Mouse (Mus musculus): ENCODE measurements around the gene Fbxw11. TPM values are rescaled to one million over a fixed set of nuclear protein-coding genes. Genes with fewer than 3 reads are reported as not detected.

Fbxw11 gene
- polyA plus RNA-seq, 1 experiment from 2014 or later = 114 TPM

DNA sequence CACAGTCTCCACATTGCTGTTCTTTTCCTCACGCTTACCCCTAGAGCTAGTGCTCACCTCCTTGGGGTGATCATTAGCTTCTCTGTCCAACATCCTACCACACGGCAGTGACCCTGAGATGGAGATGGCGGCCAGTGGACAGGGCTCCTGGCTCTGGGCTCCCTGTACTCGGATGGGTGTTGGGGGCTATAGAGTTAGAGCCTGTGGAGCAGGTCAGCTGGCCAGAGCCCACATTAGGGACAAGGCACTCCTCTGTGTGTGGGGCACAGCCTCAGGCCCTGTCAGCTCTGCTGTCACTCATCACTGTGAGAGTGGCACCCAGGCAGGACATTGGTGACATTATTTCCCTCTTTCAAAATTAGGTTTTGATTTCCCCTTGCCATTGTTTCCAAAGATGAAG is 102.9 kb downstream of the Fbxw11 start:
- DNase-seq (ENCODE audit: low spot score) (no peak), ATAC-seq (ENCODE audit: low FRiP score) (no peak; the same call in 1 of the 2 replicates)
- WGBS = 92% methylated on average over 4 of the region's 4 CpGs
- H3K4me1 ChIP-seq (replicated peaks; ENCODE audit: control insufficient read depth, insufficient read depth, low read length) = no peaks in the 10 kb centered on the region
- H3K4me2 ChIP-seq (replicated peaks) = no peak overlapping the region
- H3K9me3 ChIP-seq (ENCODE audit: control insufficient read depth, low read length) = no peaks in the 10 kb centered on the region
- no peaks in the 10 kb centered on the region for H3K27me3 ChIP-seq (ENCODE audit: control insufficient read depth, insufficient read depth, low read length)
- H3K27ac ChIP-seq = no peak overlapping the region
- no peak overlapping the region for H3K9ac ChIP-seq
- H3K4me3 ChIP-seq (replicated peaks; ENCODE audit: low read length) = no peak overlapping the region
- peaks cover 65% of the 10 kb centered on the region for H3K36me3 ChIP-seq (replicated peaks; ENCODE audit: control insufficient read depth, insufficient read depth)

DNA sequence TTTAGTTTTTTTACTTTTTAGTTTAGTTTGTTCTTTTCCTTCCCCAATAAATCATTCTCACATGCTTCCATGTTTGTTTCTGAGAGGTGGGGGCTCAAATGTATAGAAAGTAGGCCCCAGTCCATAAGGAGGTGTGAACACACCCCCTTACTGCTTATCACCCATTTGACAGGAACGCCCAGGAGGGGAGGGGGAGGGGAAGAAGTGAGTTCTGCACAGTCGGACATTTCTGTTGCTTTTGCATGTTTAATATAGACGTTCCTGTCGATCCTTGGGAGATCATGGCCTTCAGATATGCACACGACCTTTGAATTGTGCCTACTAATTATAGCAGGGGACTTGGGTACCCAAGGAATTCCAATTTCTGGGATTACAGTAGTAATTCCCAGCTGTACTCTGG is 103.5 kb downstream of the Fbxw11 start:
- H3K4me1 ChIP-seq (replicated peaks; ENCODE audit: control insufficient read depth, insufficient read depth, low read length) = no peaks in the 10 kb centered on the region
- no peaks in the 10 kb centered on the region for H3K9me3 ChIP-seq (ENCODE audit: control insufficient read depth, low read length)
- no peak overlapping the region for H3K4me2 ChIP-seq (replicated peaks)
- 69% methylated on average over 5 of the region's 5 CpGs for WGBS
- H3K9ac ChIP-seq = no peak overlapping the region
- DNase-seq (ENCODE audit: low spot score) = no peak
- H3K27me3 ChIP-seq (ENCODE audit: control insufficient read depth, insufficient read depth, low read length) = no peaks in the 10 kb centered on the region
- H3K4me3 ChIP-seq (replicated peaks; ENCODE audit: low read length) = no peak overlapping the region
- H3K36me3 ChIP-seq (replicated peaks; ENCODE audit: control insufficient read depth, insufficient read depth) = peaks cover 60% of the 10 kb centered on the region
- no peak overlapping the region for H3K27ac ChIP-seq
- no peak for ATAC-seq (ENCODE audit: low FRiP score)

- no peaks in the 10 kb centered on the region for H3K4me1 ChIP-seq (replicated peaks; ENCODE audit: control insufficient read depth, insufficient read depth, low read length)
These were observed 104.0 kb downstream of the Fbxw11 start for GRCm38 (mm10) chr11:32746475-32746874.

DNA sequence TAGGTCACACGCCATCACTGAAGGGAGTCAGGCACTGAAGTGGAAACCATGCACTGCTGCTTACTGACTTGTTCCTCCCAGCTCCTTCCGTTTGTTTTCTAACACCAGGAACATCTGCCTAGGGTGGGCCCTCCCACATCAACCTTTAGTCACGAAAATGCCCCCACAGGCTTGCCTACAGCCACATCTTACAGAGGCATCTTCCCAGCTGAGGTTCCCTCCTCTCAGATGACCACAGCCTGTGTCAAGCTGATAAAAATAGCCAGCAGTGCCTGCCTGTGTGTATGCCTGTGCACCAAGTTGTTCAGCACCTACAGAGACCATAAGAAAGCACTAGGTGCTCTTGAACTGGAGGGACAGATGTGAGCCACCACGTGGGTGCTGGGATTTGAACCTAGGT is 106.3 kb downstream of the Fbxw11 start:
- peaks cover 33% of the 10 kb centered on the region for H3K36me3 ChIP-seq (replicated peaks; ENCODE audit: control insufficient read depth, insufficient read depth)
- H3K4me1 ChIP-seq (replicated peaks; ENCODE audit: control insufficient read depth, insufficient read depth, low read length) = no peaks in the 10 kb centered on the region
- 67% methylated on average over 4 of the region's 4 CpGs for WGBS
- H3K4me2 ChIP-seq (replicated peaks) = no peak overlapping the region
- H3K27me3 ChIP-seq (ENCODE audit: control insufficient read depth, insufficient read depth, low read length) = no peaks in the 10 kb centered on the region
- H3K27ac ChIP-seq = no peak overlapping the region
- H3K4me3 ChIP-seq (replicated peaks; ENCODE audit: low read length) = no peak overlapping the region
- DNase-seq (ENCODE audit: low spot score) = no peak
- H3K9ac ChIP-seq = no peak overlapping the region
- H3K9me3 ChIP-seq (ENCODE audit: control insufficient read depth, low read length) = no peaks in the 10 kb centered on the region
- ATAC-seq (ENCODE audit: low FRiP score) = no peak

More at GRCm38 (mm10) chr11:32746475-32746874, 104.0 kb downstream of the Fbxw11 start:
- WGBS = 81% methylated on average over 3 of the region's 3 CpGs
- no peak for DNase-seq (ENCODE audit: low spot score)
- Histone ChIP-seq H3K36me3 (replicated peaks; ENCODE audit: control insufficient read depth, insufficient read depth) (peaks cover 56% of the 10 kb centered on the region), H3K9ac (no peak overlapping the region), H3K4me2 (replicated peaks) (no peak overlapping the region), H3K27me3 (ENCODE audit: control insufficient read depth, insufficient read depth, low read length) (no peaks in the 10 kb centered on the region), H3K4me3 (replicated peaks; ENCODE audit: low read length) (no peak overlapping the region), H3K27ac (no peak overlapping the region), H3K9me3 (ENCODE audit: control insufficient read depth, low read length) (no peaks in the 10 kb centered on the region)
- no peak for ATAC-seq (ENCODE audit: low FRiP score)

- no peaks in the 10 kb centered on the region for H3K9me3 ChIP-seq (ENCODE audit: control insufficient read depth, low read length)
- WGBS = 86% methylated on average over 7 of the region's 7 CpGs
- ATAC-seq (ENCODE audit: low FRiP score) = no peak
These were observed 109.5 kb downstream of the Fbxw11 start for GRCm38 (mm10) chr11:32751863-32752594.

DNA sequence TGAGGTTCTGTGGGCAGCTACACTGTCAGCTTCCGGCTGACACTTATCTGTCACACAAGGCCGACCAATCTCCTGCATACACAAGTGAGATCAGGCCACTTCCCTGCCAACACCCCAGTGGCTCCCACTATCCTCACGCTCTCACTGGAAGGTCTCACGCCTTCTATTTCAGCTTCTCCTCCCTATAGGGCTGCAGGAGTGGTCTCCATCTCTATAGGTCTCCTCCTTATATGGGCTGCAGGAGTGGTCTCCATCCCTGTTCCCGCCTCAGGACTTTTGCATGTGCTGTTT is 110.0 kb downstream of the Fbxw11 start:
- no peak overlapping the region for H3K27ac ChIP-seq
- DNase-seq (ENCODE audit: low spot score) (no peak), ATAC-seq (ENCODE audit: low FRiP score) (no peak)
- 92% methylated on average over 5 of the region's 5 CpGs for WGBS
- no peak overlapping the region for H3K4me2 ChIP-seq (replicated peaks)
- H3K4me3 ChIP-seq (replicated peaks; ENCODE audit: low read length) = no peak overlapping the region
- no peaks in the 10 kb centered on the region for H3K4me1 ChIP-seq (replicated peaks; ENCODE audit: control insufficient read depth, insufficient read depth, low read length)
- no peaks in the 10 kb centered on the region for H3K36me3 ChIP-seq (replicated peaks; ENCODE audit: control insufficient read depth, insufficient read depth)
- H3K9me3 ChIP-seq (ENCODE audit: control insufficient read depth, low read length) = no peaks in the 10 kb centered on the region
- no peaks in the 10 kb centered on the region for H3K27me3 ChIP-seq (ENCODE audit: control insufficient read depth, insufficient read depth, low read length)
- no peak overlapping the region for H3K9ac ChIP-seq

More at GRCm38 (mm10) chr11:32751863-32752594, 109.5 kb downstream of the Fbxw11 start:
- no peaks in the 10 kb centered on the region for H3K27me3 ChIP-seq (ENCODE audit: control insufficient read depth, insufficient read depth, low read length)
- H3K9ac ChIP-seq = no peak overlapping the region
- no peak overlapping the region for H3K27ac ChIP-seq
- H3K4me1 ChIP-seq (replicated peaks; ENCODE audit: control insufficient read depth, insufficient read depth, low read length) = no peaks in the 10 kb centered on the region
- no peak for DNase-seq (ENCODE audit: low spot score)
- H3K36me3 ChIP-seq (replicated peaks; ENCODE audit: control insufficient read depth, insufficient read depth) = peaks cover 3% of the 10 kb centered on the region; the same call in 1 of the 2 replicates
- no peak overlapping the region for H3K4me2 ChIP-seq (replicated peaks)
- H3K4me3 ChIP-seq (replicated peaks; ENCODE audit: low read length) = no peak overlapping the region

GRCm38 (mm10) chr11:32753358-32753757 is 110.8 kb downstream of the Fbxw11 start:
- Histone ChIP-seq H3K9ac (no peak overlapping the region), H3K4me2 (replicated peaks) (no peak overlapping the region), H3K27me3 (ENCODE audit: control insufficient read depth, insufficient read depth, low read length) (no peaks in the 10 kb centered on the region), H3K4me1 (replicated peaks; ENCODE audit: control insufficient read depth, insufficient read depth, low read length) (no peaks in the 10 kb centered on the region), H3K9me3 (ENCODE audit: control insufficient read depth, low read length) (no peaks in the 10 kb centered on the region), H3K4me3 (replicated peaks; ENCODE audit: low read length) (no peak overlapping the region), H3K36me3 (replicated peaks; ENCODE audit: control insufficient read depth, insufficient read depth) (no peaks in the 10 kb centered on the region), H3K27ac (no peak overlapping the region)
- ATAC-seq (ENCODE audit: low FRiP score) = no peak
- DNase-seq (ENCODE audit: low spot score) = no peak
- whole genome bisulfite sequencing = 96% methylated on average over 2 of the region's 2 CpGs

DNA sequence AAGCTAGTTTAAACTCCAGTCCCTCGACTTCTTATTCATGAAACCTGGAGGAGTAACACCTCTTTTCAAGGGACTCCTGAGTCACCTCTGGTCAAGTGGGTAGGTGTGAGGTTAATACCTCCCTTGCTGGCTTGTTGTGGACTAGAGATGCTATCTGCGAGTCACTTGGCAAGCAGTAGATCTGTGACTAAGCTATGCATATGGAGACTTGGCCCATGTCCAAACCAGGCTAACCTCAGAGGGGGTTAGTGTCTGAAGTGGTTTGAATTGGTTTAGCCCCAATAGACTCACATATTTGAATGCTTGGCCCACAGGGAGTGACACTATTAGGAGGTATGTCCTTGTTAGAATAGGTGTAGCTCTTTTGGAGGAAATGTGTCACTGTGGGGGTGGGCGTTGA is 120.2 kb downstream of the Fbxw11 start:
- ATAC-seq (ENCODE audit: low FRiP score) = no peak

GRCm38 (mm10) chr11:32767496-32768230 is 125.1 kb downstream of the Fbxw11 start:
- H3K4me3 ChIP-seq (replicated peaks; ENCODE audit: low read length) = no peak overlapping the region
- 75% methylated on average over 18 of the region's 18 CpGs for WGBS
- no peak for DNase-seq (ENCODE audit: low spot score)
- H3K4me2 ChIP-seq (replicated peaks) = no peak overlapping the region
- no peaks in the 10 kb centered on the region for H3K36me3 ChIP-seq (replicated peaks; ENCODE audit: control insufficient read depth, insufficient read depth)
- no peak overlapping the region for H3K27ac ChIP-seq
- H3K9ac ChIP-seq = no peak overlapping the region
- 0 out of 2 replicates have a peak, but pooled peaks cover 3% of the 10 kb centered on the region for H3K9me3 ChIP-seq (ENCODE audit: control insufficient read depth, low read length)
- H3K27me3 ChIP-seq (ENCODE audit: control insufficient read depth, insufficient read depth, low read length) = no peaks in the 10 kb centered on the region
- no peak for ATAC-seq (ENCODE audit: low FRiP score)
- H3K4me1 ChIP-seq (replicated peaks; ENCODE audit: control insufficient read depth, insufficient read depth, low read length) = no peaks in the 10 kb centered on the region

More for the DNA sequence above, 120.2 kb downstream of the Fbxw11 start:
- H3K9me3 ChIP-seq (ENCODE audit: control insufficient read depth, low read length) = no peaks in the 10 kb centered on the region
- no peak overlapping the region for H3K9ac ChIP-seq
- H3K36me3 ChIP-seq (replicated peaks; ENCODE audit: control insufficient read depth, insufficient read depth) = no peaks in the 10 kb centered on the region
- no peaks in the 10 kb centered on the region for H3K27me3 ChIP-seq (ENCODE audit: control insufficient read depth, insufficient read depth, low read length)
- no peak overlapping the region for H3K4me3 ChIP-seq (replicated peaks; ENCODE audit: low read length)
- DNase-seq (ENCODE audit: low spot score) = no peak
- H3K4me1 ChIP-seq (replicated peaks; ENCODE audit: control insufficient read depth, insufficient read depth, low read length) = no peaks in the 10 kb centered on the region
- 73% methylated on average over 3 of the region's 3 CpGs for WGBS
- H3K27ac ChIP-seq = no peak overlapping the region
- no peak overlapping the region for H3K4me2 ChIP-seq (replicated peaks)
